Mouse (Mus musculus): Measurements from ENCODE around the gene Lst1.

Lst1 gene

DNA sequence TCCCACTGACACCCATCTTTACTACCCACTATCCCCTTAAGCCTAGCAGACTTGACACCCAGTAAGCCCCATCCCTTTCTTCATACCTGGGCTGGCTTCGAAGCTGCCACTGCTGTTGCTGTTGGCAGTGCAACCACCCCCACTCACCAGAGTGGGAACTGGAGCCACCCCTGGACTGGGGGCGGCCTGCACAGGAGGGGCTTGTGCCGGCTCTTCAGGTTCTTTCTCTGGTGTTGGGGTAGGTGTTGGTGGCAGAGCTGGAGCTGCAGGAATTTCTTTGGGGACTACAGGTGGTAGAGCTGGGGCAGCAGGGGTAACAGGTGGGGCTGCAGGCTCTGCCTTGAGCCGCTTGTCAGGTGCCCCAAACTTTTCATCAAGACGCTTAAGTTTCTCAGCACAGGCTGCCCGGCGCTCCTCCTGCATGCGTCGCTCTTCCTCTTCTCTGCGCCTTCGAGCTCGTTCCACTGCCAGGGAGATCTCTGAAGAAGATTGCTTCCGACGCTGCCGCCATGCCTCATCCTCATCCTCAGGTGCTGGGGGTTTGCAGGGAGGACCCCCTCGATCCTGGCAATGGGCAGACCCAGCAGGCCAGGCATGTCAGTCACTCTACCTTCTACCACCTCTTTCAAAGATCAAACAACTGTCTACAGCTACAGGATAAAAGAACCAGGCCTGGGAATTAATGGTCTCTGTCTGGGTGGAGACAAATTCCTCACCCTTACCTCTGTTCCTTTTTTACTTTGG, 29.2 kb downstream of the Lst1 start:
- DNase-seq (ENCODE audit: low read depth) = no peak

DNA sequence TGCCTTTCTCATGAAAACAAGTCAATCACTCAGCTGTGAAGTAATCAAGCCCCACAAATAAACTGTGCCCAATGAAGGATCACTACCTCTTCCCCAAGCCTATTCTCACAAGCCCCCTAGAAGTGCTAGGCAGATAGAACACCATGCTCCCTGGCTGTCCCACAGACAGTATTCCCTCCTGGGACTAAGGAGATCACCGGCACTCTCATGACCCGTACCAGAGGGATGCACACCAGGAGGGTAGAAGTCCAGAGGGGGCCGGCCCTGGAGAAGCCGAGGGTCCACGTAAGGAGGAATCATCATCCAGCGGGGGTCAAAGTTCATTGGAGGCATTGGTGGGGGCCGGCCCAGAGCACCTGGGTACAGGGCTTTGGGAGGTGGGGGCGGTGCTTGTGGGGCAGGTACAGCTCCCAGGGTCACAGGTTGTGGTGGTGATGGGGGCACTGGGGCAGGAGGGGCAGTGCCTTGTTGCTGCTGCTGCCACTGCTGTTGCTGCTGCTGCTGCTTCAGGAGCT, 30.5 kb downstream of the Lst1 start:
- DNase-seq (ENCODE audit: low read depth) = no peak

DNA sequence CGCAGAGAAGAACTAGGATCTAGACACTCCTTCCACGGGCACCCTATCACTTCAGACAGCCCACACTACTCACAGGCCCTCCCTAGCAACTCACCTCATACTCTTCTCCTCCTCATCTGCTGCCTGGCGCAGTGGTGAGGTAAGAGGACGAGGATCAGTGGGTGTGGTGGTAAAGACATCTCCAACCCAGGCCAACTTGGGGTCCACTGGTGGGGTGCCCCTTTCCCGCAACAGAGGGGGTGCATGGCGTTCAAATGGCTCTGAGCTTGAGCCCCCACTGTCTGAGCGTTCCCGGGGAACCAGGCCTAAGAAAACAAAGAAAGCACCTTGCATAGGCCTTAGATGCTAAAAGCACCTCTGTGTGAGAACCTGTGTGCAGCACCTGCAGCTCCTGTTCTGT, 31.0 kb downstream of the Lst1 start:
- DNase-seq (ENCODE audit: low read depth) = no peak

DNA sequence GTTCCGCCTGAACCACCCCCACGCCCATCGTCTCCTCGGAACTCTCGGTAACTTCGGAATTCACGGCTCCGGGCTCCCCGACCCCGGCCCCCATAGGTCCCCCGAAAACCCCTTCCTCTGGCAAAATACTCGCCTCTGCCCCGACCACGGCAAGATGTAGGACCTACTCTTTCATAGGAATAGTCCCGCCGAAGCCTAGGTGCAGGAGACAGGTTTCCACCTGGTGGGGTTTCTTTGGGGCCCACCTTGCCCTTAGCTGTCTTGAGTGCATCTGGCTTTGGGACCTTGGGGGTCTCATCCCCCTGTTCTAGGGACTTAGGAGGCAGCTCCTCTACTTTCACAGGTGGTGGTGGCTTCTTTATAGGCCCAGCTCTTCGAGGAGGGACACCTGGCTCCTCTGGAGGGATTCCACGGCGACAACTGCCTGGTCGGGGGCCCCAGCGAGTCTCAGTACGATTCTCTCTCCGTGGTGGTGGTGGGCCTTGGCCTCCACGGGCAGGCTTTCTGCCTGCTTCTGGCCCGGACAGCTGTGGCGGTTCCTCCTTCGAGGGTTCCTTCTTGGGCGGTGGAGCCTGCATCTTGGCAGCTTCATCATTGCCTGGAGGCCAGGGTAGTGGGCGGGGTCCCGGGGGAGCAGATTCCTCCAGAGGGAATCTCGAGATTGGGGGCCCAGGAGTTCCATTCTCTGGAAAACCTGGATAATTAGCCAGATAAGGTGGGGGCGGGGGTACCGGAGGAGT, 31.6 kb downstream of the Lst1 start:
- no peak for DNase-seq (ENCODE audit: low read depth)

DNA sequence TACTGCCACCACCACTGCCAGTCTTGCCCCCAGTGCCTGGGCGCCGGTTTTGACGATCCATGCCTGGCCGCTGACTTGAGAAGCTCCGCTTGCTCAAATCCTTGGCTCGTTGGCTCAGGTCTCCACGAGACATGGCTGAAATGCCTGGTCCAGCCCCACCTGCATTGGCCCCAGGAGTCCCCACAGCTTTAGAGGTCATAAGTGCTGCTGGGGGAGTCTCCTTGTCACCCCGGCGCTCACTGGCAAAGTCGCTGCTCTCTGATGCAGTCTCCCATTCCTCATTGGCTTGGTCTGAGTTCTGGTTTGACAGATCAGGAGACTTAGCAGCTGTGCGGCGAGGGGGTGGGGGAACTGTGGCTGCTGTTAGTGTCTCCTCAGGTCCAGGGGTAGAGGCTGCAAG, 32.8 kb downstream of the Lst1 start:
- no peak for DNase-seq (ENCODE audit: low read depth)

DNA sequence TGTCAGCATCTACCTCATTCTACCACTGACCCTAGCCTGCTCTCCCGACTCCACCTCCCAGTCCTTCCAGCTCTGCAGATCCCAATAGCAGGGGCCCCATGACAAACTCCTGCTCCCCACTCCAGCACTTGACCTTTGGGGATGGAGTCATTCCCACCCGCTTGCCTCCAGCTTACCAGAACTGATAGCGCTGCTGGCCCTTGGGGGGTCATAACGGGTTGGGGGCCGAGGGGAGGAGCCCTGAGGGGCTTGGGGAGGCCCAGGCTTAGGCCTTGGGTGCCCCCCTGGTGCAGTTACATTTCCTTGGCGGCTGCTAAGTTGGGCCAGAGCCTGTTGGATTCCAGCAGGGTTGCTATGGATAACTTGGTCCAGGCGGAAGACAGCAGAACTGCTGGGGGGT, 33.6 kb downstream of the Lst1 start:
- DNase-seq (ENCODE audit: low read depth) = no peak

DNA sequence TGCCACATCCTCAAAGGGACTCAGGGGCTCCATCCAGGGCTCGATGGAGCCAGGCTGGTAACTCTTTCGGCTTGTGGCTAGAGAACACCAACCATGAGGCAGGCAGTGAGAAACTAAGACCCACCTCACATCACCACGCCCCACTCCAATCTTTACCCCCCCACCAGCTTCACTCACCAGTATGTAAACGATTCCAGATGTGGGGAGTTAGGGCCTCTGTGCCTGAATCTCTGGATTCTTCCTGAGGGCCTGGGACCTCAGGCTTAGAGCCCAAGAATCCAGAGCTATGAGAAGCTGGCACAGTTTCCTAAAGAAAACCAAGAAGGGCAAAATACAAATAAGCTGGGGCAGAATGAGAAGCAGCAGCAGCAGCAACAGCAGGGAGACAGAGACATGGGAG, 34.3 kb downstream of the Lst1 start:
- DNase-seq (ENCODE audit: low read depth) = peak; percentile 81

DNA sequence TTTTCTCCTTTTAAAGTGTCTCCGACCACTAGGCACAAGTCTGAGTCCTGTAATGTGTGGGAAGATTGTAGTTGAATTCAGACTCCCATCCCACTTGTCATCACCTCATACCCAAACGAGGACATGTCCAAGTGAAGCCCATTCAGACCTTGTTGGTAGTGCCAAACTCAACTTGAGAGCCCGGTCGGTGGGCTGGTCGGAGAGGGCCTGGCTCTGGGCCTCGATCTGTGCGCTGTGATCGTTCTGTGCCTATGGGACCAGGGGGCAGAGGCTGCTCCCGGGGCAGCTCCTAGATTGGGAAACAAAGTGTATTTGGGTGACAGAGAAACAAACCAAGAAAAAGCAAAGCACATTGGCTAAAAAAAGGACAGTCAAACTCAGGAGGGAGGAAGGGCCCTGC, 35.2 kb downstream of the Lst1 start:
- no peak for DNase-seq (ENCODE audit: low read depth)

DNA sequence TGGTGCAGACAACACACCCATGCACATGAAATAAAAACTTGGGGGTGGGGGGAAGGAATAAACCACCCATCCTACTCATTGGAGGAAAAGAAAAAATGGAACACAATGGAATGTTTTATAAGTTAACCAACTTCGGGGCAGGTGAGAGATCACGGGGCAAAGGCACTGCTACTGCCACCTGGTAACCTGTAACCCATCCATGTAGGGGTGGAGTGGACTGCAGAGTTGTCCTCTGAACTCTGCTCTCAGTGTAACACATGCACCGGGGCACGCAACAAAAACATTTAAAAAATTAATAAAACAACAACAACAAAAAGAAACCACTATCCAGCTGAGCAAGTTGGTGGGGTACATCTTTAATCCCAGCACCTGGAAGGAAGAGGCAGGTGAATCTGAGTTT, 36.1 kb downstream of the Lst1 start:
- DNase-seq (ENCODE audit: low read depth) = no peak

DNA sequence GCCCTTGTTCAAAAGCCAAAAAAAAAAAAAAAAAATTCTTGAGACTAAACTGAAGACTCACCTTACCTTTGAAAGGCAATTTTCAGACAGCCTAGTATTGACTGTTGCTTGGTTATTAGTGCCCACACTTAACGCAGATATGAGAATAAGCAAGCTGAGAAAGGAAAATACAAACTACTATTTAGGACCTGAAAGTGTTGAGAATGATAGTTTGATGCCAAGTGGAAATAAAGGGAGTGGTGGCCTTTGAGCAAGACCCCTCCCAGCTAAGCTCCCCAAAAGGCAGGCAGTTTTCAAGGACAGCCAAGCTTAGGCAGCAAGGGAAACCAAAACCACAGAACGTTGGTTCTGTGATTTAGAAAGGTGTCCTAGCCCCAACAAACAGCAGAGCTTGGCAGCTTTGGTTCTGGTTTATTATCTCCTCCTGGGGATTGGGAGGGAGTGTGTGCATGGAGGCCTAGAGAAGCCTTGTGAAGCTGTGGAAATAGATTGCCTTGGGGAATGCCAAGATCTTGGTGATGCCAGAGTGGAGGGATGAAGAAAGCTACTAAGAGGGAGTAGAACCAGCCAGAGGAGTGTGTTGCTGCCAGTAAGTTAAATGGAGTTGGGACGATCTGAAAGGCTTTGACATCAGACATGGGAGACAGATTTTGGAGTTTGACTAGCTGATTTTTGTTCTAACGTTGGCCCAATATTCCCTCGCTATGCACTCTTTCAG, 40.2 kb downstream of the Lst1 start:
- DNase-seq (ENCODE audit: low read depth) = peak; percentile 56

DNA sequence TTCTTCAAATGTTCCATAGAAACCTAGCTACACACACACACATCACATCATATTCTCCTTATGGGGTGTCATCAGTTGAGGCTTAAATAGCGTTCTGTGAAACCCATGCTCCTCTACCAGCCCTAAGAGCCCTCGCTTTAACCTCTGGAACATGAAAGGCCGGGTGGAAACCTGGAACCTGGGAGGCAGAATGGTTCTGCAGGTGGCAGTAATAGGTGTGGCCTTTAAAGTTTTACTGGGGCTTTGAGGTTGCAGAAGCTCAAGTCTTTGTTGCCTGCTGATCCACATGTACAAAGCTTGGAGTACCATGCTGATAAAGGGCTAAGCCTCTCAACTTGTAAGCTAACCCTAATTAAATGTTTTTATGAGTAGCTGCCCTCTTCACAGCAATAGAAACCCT, 40.9 kb downstream of the Lst1 start:
- peak; percentile 24 for DNase-seq (ENCODE audit: low read depth)

DNA sequence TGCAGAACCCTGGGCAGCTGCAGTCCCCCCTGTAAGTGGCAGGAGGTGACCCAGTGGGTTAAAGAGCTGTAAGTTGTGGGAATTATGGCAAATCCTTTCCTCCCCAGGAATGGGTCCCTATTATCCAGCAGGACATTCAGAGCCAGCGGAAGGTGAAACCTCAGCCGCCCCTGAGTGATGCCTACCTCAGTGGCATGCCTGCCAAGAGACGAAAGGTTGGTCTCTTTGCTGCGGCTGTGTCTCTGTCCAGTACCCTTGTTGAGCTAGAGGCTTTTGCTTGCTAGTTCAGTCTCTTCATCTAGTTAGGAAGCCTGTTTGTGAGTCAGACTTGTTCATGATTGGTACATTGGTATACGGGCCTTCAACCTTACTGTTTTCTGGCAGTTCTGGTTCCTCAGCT, 42.1 kb downstream of the Lst1 start:
- DNase-seq (ENCODE audit: low read depth) = no peak

DNA sequence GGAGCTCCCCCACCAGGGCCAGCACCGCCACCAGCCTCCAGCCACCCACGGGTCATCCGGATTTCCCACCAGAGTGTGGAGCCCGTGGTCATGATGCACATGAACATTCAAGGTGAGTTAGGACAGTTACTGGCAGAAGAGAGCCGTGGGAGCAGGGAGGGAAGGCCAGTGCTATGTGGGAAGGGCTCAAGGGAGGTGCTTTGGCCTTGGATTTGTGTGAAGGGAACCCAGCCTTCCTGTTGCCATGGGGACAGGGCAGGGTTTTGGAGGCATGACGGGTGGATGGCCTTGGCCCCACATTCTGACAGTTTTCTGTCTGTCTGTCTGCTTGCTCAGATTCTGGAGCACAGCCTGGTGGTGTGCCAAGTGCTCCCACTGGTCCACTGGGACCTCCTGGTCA, 46.3 kb downstream of the Lst1 start:
- no peak for DNase-seq (ENCODE audit: low read depth)

DNA sequence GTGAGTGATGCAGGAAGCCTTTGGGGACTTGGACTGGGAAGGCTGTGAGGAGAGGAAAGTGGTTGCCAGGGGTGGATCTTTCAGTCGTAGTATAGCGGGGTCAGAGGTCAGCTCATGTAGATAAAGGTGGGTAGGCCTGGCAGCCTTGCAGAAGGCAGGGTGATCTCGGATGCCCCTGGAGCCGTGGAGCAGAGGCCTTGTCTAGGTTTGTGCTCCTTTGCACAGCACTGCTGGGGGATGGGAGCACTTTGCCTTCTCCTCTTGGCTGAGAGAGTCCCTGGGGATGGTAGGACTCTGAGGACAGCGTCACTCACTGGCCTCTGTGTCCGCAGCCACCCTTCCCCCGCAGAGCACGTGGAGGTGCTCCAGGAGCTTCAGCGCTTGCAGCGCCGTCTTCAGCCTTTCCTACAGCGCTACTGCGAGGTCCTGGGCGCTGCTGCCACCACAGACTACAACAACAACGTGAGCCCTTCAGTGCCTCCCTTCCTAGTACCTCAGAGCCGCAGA, 47.7 kb downstream of the Lst1 start:
- DNase-seq (ENCODE audit: low read depth) = no peak

DNA sequence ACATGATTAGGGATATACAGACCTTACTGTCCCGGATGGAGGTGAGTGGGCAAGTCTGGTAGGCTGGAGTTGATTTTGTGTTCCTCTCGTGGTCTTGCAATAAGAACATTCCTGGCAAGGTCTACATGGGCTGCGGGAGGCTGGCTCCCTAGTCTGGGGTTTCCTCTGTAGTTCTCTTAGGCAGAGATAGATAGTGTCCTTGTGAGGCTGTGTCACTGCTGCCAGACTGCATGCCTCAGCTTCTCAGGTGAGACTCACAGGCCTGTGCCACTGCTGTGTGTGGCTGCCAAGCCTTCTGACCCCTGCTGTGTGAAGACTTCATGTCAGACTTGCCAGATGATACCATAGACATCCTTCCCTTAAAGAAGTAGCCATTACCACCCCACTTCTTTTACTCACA, 49.0 kb downstream of the Lst1 start:
- no peak for DNase-seq (ENCODE audit: low read depth)

DNA sequence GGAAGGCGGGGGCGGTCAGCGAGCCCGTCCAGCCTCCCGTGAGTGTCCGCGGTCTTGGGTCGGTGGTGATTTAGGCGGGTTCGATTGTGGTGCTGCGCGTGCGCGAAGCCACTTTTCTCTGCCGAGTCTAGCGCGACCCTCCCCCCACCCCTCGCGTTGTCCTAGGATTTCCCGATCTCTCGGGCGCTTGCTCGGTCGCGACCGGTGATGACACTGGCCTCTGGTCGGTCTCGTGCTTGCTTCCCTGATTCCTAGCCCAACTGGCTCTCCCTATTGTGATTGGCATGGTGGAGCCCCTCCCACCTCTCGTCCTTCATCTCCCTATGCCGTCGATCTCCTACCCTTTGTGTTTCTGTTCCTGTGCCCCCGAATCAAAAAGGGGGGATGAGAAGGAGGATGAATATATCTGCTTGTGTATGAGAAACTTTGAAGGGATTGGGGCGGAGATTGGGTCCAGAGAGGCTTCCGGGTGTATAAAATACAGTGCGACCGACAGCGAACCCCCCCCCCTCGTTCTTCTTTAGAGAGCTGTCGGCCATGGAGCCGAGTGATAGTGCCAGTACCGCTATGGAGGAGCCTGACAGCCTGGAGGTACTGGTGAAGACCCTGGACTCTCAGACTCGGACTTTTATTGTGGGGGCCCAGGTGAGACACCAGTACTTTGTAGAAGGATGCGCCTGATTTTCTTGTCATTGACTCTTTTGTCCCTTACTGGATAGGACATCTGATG, 52.5 kb downstream of the Lst1 start:
- DNase-seq (ENCODE audit: low read depth) = no peak
